Mouse (Mus musculus): ENCODE results near the gene Ttc23. TPM values are rescaled to one million over a fixed set of nuclear protein-coding genes. Genes with fewer than 3 reads are reported as not detected.
A peak's percentile ranks its signal among the peaks of the same experiment; 100 is the strongest.

Ttc23 gene
- total and polyA plus RNA-seq, 2 experiments: 14.2 to 47.8 TPM

DNA sequence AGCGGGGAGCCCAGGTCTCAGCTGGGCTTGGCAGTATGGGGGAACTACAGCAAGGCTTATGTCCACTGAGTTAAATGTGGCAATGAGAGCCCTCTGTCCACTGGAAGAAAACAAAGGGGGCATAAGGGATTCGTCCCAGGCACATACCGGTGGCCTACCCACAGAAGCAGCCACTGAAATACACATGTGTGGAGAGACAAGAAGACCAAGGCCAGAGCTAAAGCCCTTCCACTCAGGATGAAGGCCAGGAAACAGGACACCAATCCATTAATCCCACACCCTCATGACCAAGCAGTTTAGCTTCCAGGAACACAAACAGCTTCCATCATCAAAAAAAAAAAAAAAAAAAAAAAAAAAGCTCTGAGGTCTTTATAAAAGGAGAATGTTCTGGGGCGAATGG lies 93.2 kb downstream of the Ttc23 start:
- peak; percentile 13 for DNase-seq (ENCODE audit: extremely low read depth, low read depth, low spot score)

DNA sequence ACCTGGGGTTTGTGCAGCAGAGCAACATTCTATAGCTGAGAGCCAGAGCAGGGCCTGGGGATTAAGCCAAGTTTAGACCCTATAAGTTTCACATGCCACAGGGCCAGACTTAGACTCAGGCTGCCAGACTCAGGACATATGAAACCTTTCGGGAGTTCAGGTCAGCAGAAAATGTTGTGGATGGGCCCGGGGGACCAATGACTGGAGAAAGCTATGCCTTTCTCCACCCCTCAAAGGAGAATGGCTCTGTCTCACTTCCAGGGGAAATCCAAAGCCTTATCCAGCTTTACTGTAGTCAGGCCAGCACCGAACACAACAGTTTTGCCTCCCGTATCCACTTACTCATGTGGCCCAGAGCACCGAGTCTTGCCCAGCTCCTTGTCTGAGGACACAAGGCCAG lies 93.6 kb downstream of the Ttc23 start:
- Histone ChIP-seq H3K79me2 (ENCODE audit: control insufficient read depth, insufficient read depth, low read length) (no peaks in the 10 kb centered on the region), H3K9ac (ENCODE audit: low read depth, low read length) (no peak overlapping the region), H3K27me3 (ENCODE audit: control insufficient read depth, insufficient read depth, low read length) (no peaks in the 10 kb centered on the region), H3K36me3 (ENCODE audit: control insufficient read depth, insufficient read depth, low read length) (no peaks in the 10 kb centered on the region), H3K4me1 (ENCODE audit: control insufficient read depth, insufficient read depth, low read length) (peaks cover 4% of the 10 kb centered on the region; the same call in 1 of the 2 replicates), H3K4me3 (ENCODE audit: insufficient read depth, low read depth, low read length) (no peak overlapping the region), H3K27ac (replicated peaks; ENCODE audit: insufficient read depth, low read depth, low read length) (0 out of 2 replicates have a peak overlapping the region, but pooled peaks have one; percentile 17)
- no peak for TF ChIP-seq POLR2A (IDR thresholded peaks at IDR 0.05; ENCODE audit: extremely low read depth, insufficient read depth, low read length)
- no peak for TF ChIP-seq CTCF (IDR thresholded peaks at IDR 0.05; ENCODE audit: low read depth, low read length)
- DNase-seq (ENCODE audit: extremely low read depth, low read depth, low spot score): no peak
- WGBS: 84% methylated on average over 5 of the region's 5 CpGs

More for the DNA sequence above, 93.2 kb downstream of the Ttc23 start:
- no peak overlapping the region for H3K4me3 ChIP-seq (ENCODE audit: insufficient read depth, low read depth, low read length)
- H3K79me2 ChIP-seq (ENCODE audit: control insufficient read depth, insufficient read depth, low read length): no peaks in the 10 kb centered on the region
- H3K9ac ChIP-seq (ENCODE audit: low read depth, low read length): no peak overlapping the region
- WGBS: 69% methylated on average over 4 of the region's 4 CpGs
- H3K27ac ChIP-seq (replicated peaks; ENCODE audit: insufficient read depth, low read depth, low read length): no peak overlapping the region
- no peaks in the 10 kb centered on the region for H3K27me3 ChIP-seq (ENCODE audit: control insufficient read depth, insufficient read depth, low read length)
- H3K4me1 ChIP-seq (ENCODE audit: control insufficient read depth, insufficient read depth, low read length): peaks cover 4% of the 10 kb centered on the region; the same call in 1 of the 2 replicates
- H3K36me3 ChIP-seq (ENCODE audit: control insufficient read depth, insufficient read depth, low read length): no peaks in the 10 kb centered on the region
- no peak for TF ChIP-seq CTCF (IDR thresholded peaks at IDR 0.05; ENCODE audit: low read depth, low read length)
- TF ChIP-seq POLR2A (IDR thresholded peaks at IDR 0.05; ENCODE audit: extremely low read depth, insufficient read depth, low read length): no peak

DNA sequence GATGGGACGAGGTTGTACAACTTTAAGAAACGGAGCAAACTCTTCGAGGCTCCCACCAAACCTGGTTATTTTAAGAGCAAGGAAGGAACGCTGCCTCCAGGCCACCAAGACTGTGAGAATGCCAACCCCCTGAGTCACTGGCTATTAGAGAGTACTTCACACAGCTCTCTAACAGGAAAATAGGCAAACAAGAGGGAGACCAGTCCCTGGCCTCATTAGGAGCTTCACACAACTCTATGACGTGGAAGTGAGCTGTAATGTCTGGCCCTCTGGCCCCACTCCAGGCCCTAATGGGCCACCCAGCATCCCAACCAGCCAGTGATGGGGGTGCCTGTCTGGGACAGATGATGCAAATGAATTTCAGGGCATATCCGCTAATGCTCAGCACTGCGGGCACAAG lies 94.5 kb downstream of the Ttc23 start:
- 82% methylated on average over 7 of the region's 7 CpGs for WGBS
- H3K27me3 ChIP-seq (ENCODE audit: control insufficient read depth, insufficient read depth, low read length): no peaks in the 10 kb centered on the region
- no peak overlapping the region for H3K4me3 ChIP-seq (ENCODE audit: insufficient read depth, low read depth, low read length)
- no peak for DNase-seq (ENCODE audit: extremely low read depth, low read depth, low spot score)
- no peak overlapping the region for H3K27ac ChIP-seq (replicated peaks; ENCODE audit: insufficient read depth, low read depth, low read length)
- H3K9ac ChIP-seq (ENCODE audit: low read depth, low read length): no peak overlapping the region
- no peaks in the 10 kb centered on the region for H3K79me2 ChIP-seq (ENCODE audit: control insufficient read depth, insufficient read depth, low read length)
- no peaks in the 10 kb centered on the region for H3K36me3 ChIP-seq (ENCODE audit: control insufficient read depth, insufficient read depth, low read length)
- H3K4me1 ChIP-seq (ENCODE audit: control insufficient read depth, insufficient read depth, low read length): peaks cover 4% of the 10 kb centered on the region; the same call in 1 of the 2 replicates
- no peak for TF ChIP-seq POLR2A (IDR thresholded peaks at IDR 0.05; ENCODE audit: extremely low read depth, insufficient read depth, low read length)
- TF ChIP-seq CTCF (IDR thresholded peaks at IDR 0.05; ENCODE audit: low read depth, low read length): no peak

DNA sequence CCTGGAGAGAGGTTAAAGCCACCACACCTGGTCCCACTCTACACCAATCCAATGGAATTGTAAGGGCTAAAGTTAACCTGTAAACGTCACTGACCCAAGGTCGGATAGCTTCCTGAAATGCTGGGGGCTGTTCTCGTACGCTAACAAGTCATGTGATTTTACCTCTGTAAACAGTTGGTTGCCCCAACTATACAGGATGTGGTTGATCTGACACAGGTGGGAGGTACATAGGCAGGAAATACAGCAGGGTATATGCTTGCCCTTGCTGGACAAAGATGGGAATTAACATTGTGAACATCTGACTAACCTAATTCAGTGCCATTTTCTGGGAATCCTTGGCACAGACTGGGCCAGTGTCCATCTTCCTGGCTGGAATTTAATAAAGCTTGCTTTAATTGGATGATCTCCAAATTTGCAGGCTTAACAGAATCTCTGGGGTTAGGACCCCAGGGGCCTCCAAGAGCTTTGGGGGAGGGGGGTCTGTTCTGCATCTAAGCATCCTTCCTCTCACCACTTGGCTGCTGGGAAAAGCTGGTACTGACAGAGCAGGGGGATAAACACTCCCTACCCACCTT lies 100.6 kb downstream of the Ttc23 start:
- H3K4me3 ChIP-seq (ENCODE audit: insufficient read depth, low read depth, low read length): no peak overlapping the region

DNA sequence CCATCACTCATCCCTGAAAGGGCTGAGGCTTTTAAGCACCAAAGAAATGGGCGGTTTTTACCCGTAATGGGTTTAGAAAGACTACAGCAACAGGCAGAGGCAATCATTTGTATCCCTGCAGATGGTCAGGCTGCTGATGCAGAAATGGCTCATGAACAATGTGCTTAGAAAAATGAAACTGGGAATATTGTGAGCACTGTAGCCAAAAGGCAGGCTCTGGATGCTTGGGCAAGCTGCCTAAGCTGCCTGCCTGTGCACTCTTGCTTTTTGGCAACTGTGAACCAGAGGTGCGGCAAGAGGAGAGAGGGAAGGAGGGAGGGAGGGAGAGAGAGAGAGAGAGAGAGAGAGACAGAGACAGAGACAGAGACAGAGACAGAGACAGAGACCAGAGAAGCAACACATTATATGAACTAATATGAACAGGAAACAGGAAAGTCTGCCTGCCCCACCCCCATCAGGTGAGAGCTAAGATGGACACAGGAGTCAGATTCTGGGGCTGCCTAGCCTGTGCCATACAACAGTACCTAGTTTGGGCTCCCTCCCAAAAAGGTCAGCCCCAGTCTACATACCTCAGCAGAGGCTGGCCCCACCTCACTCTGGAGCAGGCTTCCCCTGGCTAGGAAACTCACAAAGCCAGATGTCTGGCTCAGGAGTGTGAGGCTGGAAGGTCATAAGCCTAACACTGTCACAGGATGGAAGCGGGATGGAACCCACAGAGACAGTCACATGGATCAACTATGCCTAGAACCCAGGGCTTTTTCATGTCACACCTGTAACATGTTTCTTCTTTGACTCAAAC lies 102.4 kb downstream of the Ttc23 start:
- H3K27me3 ChIP-seq (ENCODE audit: control insufficient read depth, insufficient read depth, low read length): no peaks in the 10 kb centered on the region
- no peaks in the 10 kb centered on the region for H3K4me1 ChIP-seq (ENCODE audit: control insufficient read depth, insufficient read depth, low read length)
- H3K9ac ChIP-seq (ENCODE audit: low read depth, low read length): no peak overlapping the region
- H3K27ac ChIP-seq (replicated peaks; ENCODE audit: insufficient read depth, low read depth, low read length): no peak overlapping the region
- 87% methylated on average over 4 of the region's 4 CpGs for WGBS
- H3K79me2 ChIP-seq (ENCODE audit: control insufficient read depth, insufficient read depth, low read length): no peaks in the 10 kb centered on the region
- no peak overlapping the region for H3K4me3 ChIP-seq (ENCODE audit: insufficient read depth, low read depth, low read length)
- H3K36me3 ChIP-seq (ENCODE audit: control insufficient read depth, insufficient read depth, low read length): no peaks in the 10 kb centered on the region
- TF ChIP-seq POLR2A (IDR thresholded peaks at IDR 0.05; ENCODE audit: extremely low read depth, insufficient read depth, low read length) (no peak), CTCF (IDR thresholded peaks at IDR 0.05; ENCODE audit: low read depth, low read length) (no peak)
- no peak for DNase-seq (ENCODE audit: extremely low read depth, low read depth, low spot score)

More for the DNA sequence above, 100.6 kb downstream of the Ttc23 start:
- Histone ChIP-seq H3K9ac (ENCODE audit: low read depth, low read length) (no peak overlapping the region), H3K27me3 (ENCODE audit: control insufficient read depth, insufficient read depth, low read length) (no peaks in the 10 kb centered on the region), H3K27ac (replicated peaks; ENCODE audit: insufficient read depth, low read depth, low read length) (no peak overlapping the region), H3K79me2 (ENCODE audit: control insufficient read depth, insufficient read depth, low read length) (no peaks in the 10 kb centered on the region), H3K36me3 (ENCODE audit: control insufficient read depth, insufficient read depth, low read length) (no peaks in the 10 kb centered on the region), H3K4me1 (ENCODE audit: control insufficient read depth, insufficient read depth, low read length) (no peaks in the 10 kb centered on the region)
- TF ChIP-seq POLR2A (IDR thresholded peaks at IDR 0.05; ENCODE audit: extremely low read depth, insufficient read depth, low read length) (no peak), CTCF (IDR thresholded peaks at IDR 0.05; ENCODE audit: low read depth, low read length) (no peak)
- no peak for DNase-seq (ENCODE audit: extremely low read depth, low read depth, low spot score)
- 79% methylated on average over 4 of the region's 4 CpGs for WGBS

DNA sequence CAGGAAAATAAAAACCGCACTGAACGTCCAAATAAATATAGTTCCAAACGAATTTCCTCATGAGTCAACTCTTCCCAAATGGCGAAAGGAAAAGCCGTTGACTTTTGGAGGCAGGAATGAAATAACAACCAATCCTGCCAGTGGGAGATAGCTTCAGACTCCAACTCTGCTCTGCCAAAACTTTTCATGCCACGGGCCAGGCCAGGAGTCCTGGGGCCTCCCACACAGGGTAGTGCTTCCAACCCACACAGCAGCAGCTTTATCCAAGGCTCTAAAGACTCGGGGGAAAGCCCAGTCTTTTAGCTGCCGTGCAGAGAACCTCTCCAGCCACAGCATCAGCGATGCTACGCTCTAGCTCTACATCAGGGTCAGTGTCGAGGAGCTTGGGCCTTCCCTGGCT lies 107.4 kb downstream of the Ttc23 start:
- Histone ChIP-seq H3K9ac (ENCODE audit: low read depth, low read length) (no peak overlapping the region), H3K27ac (replicated peaks; ENCODE audit: insufficient read depth, low read depth, low read length) (no peak overlapping the region), H3K36me3 (ENCODE audit: control insufficient read depth, insufficient read depth, low read length) (no peaks in the 10 kb centered on the region), H3K79me2 (ENCODE audit: control insufficient read depth, insufficient read depth, low read length) (no peaks in the 10 kb centered on the region), H3K27me3 (ENCODE audit: control insufficient read depth, insufficient read depth, low read length) (peaks cover 4% of the 10 kb centered on the region; the same call in 1 of the 2 replicates), H3K4me1 (ENCODE audit: control insufficient read depth, insufficient read depth, low read length) (peaks cover 7% of the 10 kb centered on the region), H3K4me3 (ENCODE audit: insufficient read depth, low read depth, low read length) (no peak overlapping the region)
- no peak for DNase-seq (ENCODE audit: extremely low read depth, low read depth, low spot score)
- WGBS: 80% methylated on average over 11 of the region's 11 CpGs
- TF ChIP-seq CTCF (IDR thresholded peaks at IDR 0.05; ENCODE audit: low read depth, low read length) (no peak), POLR2A (IDR thresholded peaks at IDR 0.05; ENCODE audit: extremely low read depth, insufficient read depth, low read length) (no peak)

All from liver, adult 2 months (tissue).